Mouse (Mus musculus) fibroblast of lung, adult 2 months (primary cell): ENCODE measurements around the gene Syde2.
"Not testable (repeated sequence)": the region's sequence is repeated elsewhere in the genome, so short reads cannot be mapped to it uniquely, and the experiment has no call there.

Experiments
- DNase-seq: peaks from one replicate; pipeline ENCODE4 v3.0.0-alpha.2; 2011; ENCODE audit warnings: low read depth

Syde2 gene

GRCm38 (mm10) chr3:145987268-145987969 is at the start of gene Syde2:
Gene Syde2 (plus strand): TSS chr3:145987870.
- DNase-seq = no peak

DNA sequence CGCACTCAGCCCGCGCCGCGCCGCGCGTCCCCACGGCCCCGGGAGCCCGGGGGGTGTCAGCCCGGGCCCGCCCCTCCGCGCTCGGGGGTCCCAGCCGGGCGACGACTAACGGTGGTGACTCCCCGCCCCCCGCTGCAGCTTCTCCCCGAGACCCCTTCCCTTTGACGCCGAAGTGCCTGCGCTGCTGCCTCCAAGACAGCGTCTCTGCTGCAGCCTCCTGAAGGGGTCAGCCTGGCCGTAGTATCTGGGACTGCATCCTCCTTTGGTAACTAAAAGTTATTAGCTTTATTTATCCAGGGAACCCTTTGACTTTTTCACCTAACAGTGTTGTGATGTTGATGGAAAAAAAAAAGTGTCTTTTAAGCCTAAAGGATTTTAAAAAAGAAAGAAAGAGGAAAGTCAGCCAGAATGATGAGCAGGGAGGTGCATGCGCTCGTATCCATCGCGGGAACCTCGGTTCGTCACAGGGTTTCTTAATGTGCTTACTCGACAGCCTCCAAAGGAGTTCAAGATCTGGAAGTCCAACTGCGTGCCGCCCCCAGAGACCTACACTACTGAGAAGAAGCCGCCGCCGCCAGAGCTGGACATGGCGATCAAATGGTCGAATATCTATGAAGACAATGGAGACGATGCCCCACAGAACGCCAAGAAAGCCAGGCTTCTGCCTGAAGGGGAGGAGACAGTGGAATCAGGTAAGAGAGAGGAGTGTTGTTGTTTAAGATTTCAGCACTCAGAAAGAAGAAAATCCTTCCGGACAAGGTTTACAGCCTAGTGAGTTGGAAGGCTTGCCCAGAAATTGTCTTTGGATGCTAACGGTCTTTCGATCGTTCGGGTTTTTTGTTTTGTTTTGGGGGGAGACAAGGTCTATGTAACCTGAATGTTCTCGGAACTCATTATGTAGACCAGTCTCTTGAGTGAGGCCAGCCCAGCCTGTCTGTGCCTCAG is 49.0 kb upstream of the Syde2 start:
- DNase-seq = no peak

DNA sequence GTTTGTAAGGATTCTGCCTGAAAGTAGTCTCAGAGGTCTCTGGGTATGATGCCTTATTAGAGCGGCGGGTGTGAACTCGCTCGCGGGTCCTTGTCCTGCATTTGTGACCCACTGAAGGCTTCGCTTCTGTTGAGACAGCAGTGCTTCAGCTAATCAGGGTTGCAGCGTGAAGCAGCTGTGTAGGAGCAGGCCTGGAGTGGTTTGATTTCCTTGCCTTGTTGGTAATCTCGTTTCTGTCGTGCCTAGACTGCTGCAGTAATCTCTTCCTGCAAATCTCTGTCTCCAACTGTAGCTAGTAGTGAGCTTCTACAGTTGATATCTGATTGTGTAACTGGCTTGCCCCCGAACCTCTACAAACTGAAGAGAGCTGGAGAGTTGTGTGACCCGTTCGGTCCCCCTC is 48.3 kb upstream of the Syde2 start:
- DNase-seq = no peak

DNA sequence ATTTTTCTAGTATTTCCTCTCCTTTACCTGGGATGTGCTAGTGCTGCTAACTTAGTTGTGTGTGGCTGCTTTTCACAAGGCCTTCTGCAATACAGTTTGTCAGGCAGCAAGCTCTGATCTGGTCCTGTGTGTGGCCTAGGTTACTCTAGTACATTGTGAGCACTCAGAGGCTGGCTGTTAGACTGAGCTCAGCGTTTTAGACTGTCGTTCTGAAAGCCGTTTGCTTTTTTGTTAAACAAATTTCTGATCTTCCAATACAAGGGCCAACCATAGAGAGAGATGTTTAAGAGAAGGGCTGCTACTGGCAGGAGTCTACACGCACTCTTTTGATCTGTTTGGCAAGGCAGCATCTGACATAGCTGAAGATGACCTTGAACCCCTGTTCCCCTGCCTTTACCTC is 47.7 kb upstream of the Syde2 start:
- DNase-seq = no peak

- peak; percentile 59 for DNase-seq
Observed at GRCm38 (mm10) chr3:145941971-145942370, 45.7 kb upstream of the Syde2 start.

DNA sequence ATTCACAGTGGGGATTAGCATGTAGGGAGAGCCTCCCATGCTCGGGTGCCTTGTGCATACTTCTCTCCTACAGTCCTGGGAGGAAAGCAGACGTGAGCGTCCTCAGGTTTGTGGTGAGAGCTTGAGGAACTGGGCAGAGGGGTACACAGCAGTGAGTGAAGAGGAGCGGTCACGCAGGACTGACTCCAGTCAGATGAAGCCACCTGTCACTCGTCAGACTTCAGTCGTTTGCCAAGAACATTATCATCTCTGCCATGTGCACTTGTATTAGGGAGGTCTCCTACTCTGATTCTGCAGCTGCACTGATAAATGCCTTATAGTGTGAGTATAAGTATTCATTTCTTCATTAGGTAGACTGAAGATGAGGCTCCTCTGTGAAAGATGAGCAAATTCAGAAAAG is 43.3 kb upstream of the Syde2 start:
- DNase-seq = no peak

GRCm38 (mm10) chr3:145945904-145946303 is 41.8 kb upstream of the Syde2 start:
- DNase-seq = no peak

DNA sequence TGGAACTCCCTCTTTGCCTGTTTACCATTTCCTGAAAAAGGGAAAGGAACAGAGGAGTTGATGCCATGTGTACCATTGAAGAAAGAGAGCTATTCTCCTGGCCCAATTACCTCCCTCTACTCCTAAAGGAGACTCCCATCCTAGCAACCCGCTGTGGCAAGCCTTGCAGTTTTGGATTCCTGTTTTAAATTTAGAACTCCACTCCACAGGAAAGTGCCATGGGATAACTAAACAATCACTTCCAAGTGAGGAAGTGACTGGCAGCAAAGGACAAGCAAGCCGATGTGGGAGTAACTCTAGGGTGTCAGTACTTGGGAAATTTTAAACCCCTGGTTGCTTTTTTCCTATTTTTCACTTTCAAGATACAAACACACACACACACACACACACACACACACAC is 41.0 kb upstream of the Syde2 start:
- DNase-seq = no peak

DNA sequence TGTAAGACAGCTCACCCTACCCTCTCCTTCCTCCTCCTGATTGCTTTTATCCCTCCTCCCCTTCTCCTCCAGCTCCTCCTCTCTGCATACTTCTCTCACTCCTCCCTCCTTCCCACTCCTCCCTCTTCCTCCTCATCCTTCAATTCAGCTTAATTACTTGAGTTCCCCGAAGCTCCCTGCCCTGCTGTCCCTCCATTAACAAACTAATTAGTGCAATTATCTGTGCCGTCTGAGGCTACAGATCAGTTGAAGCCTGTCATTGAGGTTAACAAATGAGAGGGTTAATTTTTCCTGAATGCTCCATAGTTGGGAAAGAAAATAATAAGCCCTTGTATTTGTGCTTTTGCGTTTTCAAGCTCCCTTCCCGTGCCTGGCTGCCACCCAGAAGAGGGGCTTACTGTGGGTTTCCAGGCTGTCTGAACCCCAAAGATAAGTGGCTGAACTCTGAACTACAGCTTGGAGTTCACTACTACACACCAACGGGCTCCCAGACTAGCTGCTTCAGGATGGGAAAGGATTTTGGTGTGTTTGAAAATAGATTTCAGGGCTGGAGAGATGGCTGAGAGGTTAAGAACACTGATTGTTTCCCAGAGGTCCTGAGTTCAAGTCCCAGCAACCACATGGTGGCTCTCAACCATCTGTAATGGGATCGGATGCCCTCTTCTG is 40.0 kb upstream of the Syde2 start:
- no peak for DNase-seq

DNA sequence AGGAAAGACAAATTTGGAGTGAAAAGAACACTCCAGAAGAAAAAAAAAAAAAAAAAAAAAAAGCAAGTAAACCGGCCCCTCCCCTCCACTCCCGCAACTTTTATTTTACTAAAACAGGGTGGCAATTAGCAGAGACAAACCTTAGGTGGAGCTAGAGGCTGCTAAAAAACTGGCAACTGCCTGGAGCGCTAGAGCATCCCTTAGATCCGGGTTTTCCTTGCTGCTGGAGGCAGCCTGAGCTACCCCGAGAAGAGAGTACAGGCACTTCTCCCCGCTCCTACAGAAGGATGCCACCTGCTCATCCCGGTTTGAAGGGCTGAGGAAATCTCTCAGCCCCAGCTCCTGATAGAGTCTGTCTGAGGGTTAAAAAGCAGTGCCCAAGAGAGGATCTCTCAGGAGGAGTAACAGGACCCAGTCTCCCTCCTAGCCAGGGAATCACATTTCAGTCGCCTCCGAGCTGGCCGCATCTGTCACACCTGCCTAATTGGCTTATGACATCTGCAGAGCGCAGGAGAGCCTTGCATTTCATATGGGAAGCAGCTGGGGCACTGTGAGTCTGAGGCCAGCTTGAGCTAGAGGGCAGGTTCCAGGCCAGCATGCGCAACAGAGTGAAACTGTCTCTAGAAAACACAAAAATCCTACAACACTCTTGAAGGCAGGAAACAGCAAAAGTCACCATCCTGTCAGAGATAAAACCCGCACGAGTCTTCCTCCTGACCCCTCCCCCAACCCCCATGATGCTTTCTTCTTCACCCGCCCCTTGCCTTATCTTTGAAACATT is 37.4 kb upstream of the Syde2 start:
- DNase-seq = peak; percentile 44

- DNase-seq = no peak
Observed at GRCm38 (mm10) chr3:145950815-145951130, 36.9 kb upstream of the Syde2 start.

- peak; percentile 21 for DNase-seq
Observed at GRCm38 (mm10) chr3:145951287-145952165, 36.1 kb upstream of the Syde2 start.

DNA sequence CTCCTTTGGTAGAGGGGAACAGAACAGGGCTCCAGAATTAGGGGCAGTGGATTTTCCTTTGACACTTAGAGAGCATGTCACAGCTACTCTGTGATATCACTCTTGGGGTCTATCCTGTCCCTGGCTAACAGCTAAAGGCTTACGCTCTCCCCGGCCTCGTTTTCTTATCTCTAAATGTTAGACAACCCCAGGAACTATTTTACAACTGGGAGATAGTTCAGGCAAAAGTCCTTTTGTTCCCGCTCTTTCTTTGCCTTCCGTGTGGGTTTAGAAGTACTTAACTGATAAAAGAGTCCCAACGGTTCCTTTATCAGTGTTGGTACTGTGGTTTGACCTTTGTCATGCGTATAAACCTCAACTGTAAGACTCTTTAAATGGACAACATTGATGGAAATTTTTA is 34.7 kb upstream of the Syde2 start:
- DNase-seq = no peak

DNA sequence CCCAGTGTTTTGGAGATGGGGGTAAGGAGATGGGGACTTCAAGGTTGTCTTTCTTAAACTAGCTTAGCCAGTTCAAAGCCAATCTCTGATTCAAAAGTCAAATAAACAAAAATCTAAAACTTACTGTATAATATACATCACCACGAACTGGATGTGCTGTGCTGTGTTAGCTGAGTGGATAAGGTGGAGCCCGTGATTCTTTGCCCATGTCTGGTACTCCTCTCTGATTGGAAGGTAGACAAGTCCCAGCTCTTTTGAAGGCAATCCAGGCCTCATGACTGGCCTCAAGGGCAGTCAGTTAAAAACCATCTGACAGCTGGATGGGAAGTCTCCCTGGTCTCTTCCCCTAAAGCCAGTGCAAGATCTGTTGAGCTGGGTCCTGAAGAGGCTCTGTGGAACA is 34.3 kb upstream of the Syde2 start:
- no peak for DNase-seq

GRCm38 (mm10) chr3:145959824-145960223 is 27.8 kb upstream of the Syde2 start:
- DNase-seq = no peak

DNA sequence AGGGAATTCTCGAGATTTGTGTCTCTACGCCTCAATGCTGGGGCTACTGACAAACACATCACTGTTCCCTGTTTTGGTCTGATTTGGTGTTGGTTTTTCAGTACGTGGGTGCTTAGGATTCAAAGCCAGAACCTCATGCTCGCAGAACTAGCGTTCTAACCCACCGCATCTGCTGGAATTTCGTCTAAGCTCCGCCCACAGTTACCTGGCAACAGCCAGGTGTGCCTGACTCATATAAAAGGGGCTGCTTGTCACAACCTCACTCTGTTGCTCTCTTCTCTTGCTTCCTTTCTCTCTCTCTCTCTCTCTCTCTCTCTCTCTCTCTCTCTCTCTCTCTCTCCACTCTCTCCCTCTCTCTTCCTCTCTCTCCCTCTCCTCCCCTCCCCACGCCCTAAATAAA is 25.3 kb upstream of the Syde2 start:
- no peak for DNase-seq

DNA sequence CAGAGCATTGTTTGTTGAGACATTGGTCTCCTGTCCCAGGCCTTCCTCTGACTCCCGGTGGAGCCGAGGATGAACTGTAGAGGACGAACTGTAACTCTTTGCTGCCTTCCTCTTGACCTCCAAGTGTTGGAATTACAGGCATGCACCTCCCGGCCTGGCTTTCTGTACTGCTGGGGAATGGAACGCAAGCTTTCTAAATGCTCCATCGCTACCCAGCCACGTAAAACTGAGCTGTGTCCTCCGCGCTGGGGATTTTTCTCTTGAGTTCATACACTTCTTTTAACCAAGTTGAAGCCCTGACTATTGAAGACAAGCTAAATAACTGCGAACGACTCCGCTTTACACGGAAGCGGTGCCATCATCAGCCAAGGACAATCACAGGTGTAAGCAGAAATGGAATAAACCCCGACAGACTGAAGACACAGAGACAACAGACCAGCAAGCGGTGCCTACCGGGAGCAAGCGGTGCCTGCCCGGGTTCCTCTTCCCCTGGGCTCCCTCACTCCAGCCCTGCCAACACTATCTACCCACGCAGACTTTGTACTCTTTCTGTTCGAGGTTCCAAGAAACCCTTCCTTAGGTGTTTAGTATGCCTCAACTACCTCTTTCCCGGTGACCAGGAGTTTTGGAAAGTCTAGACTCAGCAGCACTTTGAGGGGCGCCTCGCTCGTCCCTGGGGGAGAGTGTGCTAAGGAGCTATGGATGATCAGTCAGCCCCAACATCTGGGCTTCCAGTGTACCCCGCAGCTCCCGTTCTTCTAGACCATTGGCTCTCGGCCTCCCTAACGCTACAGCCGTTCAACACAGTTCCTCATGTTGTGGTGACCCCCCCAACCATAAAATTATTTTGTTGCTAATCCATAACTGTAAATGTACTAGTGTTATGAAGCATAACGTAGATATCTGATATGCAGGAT is 24.3 kb upstream of the Syde2 start:
- no peak for DNase-seq

GRCm38 (mm10) chr3:145964018-145964387 is 23.7 kb upstream of the Syde2 start:
- no peak for DNase-seq

DNA sequence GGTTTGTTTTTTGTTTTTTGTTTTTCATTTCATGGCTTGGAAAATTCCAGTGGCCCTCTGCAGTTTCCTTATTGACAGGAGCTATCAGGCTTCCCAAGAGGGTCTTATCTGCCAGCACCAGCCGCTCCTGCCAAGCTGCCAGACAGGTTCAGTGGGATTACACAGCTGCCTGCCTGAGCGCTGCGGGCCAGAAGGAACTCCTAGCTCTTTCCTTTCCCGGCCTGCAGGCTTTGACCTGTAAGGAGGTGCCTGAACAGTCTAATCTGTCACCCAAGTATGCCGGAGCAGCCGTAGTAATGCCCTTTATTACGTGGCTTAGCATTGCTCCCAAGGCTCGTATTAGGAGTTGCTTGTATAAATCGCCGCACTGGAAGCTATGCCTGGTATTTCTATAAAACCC is 23.2 kb upstream of the Syde2 start:
- no peak for DNase-seq

GRCm38 (mm10) chr3:145965583-145965982 is 22.1 kb upstream of the Syde2 start:
- not testable (repeated sequence) for DNase-seq
